Mouse (Mus musculus): ENCODE measurements at regions not wholly inside any gene's neighbourhood (a gene's known extent, or its start where the extent isn't known, plus 50 kb on each side); places are given as distances from the start of the nearest gene placed in this dataset.

- intact Hi-C loops (cut with DNase I) = no loop called here
- peak in 1 of 2 experiments; percentile 34 for DNase-seq (ENCODE audit: low spot score in 2 of 2)
These were observed 305.9 kb downstream of the Klf6 start for GRCm38 (mm10) chr13:6167055-6167761.

GRCm38 (mm10) chr13:6173095-6173494 lies 311.8 kb downstream of the Klf6 start:
- DNase-seq (ENCODE audit: low spot score in 2 of 2) = no peak
- intact Hi-C loops (cut with DNase I) = no loop called here

GRCm38 (mm10) chr13:6178362-6179070 lies 317.2 kb downstream of the Klf6 start:
- intact Hi-C loops (cut with DNase I) = loop anchor here (2.0 kb wide), 1 partner anchor 314 kb away; no protein-coding TSS in a partner anchor
- peak; percentile 50 to 55 for DNase-seq (ENCODE audit: low spot score in 2 of 2)

- intact Hi-C loops (cut with DNase I) = no loop called here
- DNase-seq (ENCODE audit: low spot score in 2 of 2) = no peak
These were observed 327.9 kb downstream of the Klf6 start for GRCm38 (mm10) chr13:6189133-6189532.

DNA sequence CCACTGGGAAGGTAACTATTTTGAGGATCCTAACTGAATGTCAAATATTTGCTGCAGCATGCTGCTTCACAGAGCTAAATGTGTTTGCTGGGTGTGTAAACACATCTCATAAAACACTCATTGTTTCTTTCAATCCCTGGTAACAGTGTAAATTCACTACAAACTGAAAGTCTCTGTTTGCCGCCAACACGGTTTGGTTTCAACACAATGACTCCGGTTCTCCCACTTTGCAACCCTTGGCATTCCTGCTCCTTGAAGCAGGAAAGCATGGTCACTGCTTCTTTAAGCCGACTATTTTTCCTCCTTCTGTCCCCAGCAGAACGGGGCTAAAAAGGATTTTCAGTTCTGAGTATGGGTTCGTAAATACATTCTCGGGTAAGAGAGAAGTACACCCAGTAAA lies 328.3 kb downstream of the Klf6 start:
- intact Hi-C loops (cut with DNase I) = no loop called here
- DNase-seq (ENCODE audit: low spot score in 2 of 2) = no peak

GRCm38 (mm10) chr13:6191186-6191914 lies 330.1 kb downstream of the Klf6 start:
- DNase-seq (ENCODE audit: low spot score in 2 of 2) = no peak
- intact Hi-C loops (cut with DNase I) = loop anchor here (5.0 kb wide), 1 partner anchor 151 kb away; no protein-coding TSS in a partner anchor

GRCm38 (mm10) chr13:6191915-6192295 lies 330.6 kb downstream of the Klf6 start:
- DNase-seq (ENCODE audit: low spot score in 2 of 2) = peak; percentile 44 to 56

DNA sequence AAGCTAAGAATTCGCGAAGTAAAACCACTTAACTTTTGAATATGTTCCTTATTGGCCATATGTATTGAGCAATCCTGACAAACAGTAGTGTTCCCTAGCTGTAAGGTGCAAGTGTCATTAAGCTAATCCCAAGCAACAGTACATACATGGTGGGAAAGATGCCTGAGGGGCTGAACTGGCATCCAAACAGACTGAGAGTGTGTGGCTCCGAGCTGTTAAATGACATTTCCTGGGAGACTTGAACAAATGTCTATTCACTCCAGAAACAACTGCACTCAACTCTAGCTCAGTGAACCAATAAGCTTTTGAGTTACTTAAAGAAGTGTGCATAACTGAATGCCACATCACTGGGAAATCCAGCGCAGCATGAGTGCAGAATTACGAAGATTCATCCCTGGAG lies 335.4 kb downstream of the Klf6 start:
- intact Hi-C loops (cut with DNase I) = no loop called here
- no peak for DNase-seq (ENCODE audit: low spot score in 2 of 2)

More at GRCm38 (mm10) chr13:6191915-6192295, 330.6 kb downstream of the Klf6 start:
- intact Hi-C loops (cut with DNase I) = loop anchor here (5.0 kb wide), 1 partner anchor 150 kb away; no protein-coding TSS in a partner anchor

- intact Hi-C loops (cut with DNase I) = no loop called here
- DNase-seq (ENCODE audit: low spot score in 2 of 2) = no peak
These were observed 337.8 kb downstream of the Klf6 start for GRCm38 (mm10) chr13:6199107-6199506.

GRCm38 (mm10) chr13:6201516-6201915 lies 340.2 kb downstream of the Klf6 start:
- no peak for DNase-seq (ENCODE audit: low spot score in 2 of 2)
- intact Hi-C loops (cut with DNase I) = no loop called here

DNA sequence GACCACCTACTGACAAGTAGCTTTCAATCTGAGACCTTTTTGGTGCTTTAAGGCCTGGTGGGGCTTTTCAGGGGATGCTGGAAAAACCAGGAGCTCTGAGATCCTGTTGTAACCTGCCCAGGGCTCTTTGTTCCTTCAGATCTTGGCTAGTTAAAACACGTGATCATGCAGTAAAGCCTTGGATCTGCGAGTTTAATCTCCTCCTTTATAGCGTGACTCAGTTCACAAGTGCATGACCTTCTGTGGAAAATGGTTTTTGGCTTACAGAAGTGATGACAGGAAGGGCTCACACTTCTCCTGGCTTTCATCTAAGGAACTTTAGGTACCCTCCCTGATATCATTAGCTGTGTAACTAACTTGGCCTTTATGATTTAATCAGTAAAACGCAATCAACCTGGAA lies 343.1 kb upstream of the Pitrm1 start:
- DNase-seq (ENCODE audit: low spot score in 2 of 2) = no peak
- intact Hi-C loops (cut with DNase I) = no loop called here

DNA sequence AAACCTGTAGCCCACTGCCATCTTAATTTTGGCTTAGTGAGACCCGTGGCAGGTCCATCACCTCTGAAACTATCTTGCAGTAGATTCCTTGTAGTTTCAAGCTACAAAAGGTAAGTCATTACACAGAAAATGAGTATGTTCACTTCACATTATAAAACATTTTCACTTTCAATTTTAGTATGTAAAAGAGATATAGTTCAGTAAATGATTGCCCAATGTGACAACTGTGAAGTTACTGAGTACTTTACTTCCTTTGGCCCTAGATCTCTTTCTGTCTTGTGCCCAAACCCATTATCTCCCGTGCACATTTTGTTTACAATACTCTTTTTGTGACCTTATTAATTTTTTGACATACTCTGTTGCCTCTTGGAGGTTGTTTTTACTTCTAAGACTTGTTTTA lies 335.4 kb upstream of the Pitrm1 start:
- no peak for DNase-seq (ENCODE audit: low spot score in 2 of 2)
- intact Hi-C loops (cut with DNase I) = no loop called here

GRCm38 (mm10) chr13:6214189-6214588 lies 333.8 kb upstream of the Pitrm1 start:
- intact Hi-C loops (cut with DNase I) = no loop called here
- no peak for DNase-seq (ENCODE audit: low spot score in 2 of 2)

DNA sequence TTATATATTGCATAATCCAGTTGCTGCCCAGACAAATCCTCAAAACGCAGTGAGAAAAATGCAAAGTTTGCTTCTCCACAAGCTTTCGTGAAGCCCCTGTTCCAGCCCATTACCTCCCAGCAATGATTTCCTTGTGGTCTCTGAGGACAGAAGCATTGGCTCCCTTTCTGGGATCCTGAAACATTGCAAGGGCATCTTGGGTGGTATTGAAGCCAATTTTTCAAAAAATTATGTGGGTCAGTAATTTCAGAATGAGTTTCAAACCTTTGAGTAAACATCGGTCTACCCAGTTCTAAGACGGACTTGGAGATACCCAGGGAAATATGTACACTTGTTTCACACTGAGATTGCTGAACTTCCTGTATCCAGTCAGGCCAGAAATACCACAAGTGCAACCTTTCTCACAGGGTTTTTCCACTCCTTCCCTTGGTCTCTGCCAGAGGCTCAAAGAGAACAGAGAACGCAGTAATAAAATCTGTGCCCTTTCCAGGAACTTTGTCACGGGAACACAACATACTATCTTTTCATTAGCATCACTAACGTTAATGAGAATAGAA lies 321.8 kb upstream of the Pitrm1 start:
- no peak for DNase-seq (ENCODE audit: low spot score in 2 of 2)
- intact Hi-C loops (cut with DNase I) = no loop called here

GRCm38 (mm10) chr13:6228278-6228677 lies 319.7 kb upstream of the Pitrm1 start:
- DNase-seq (ENCODE audit: low spot score in 2 of 2) = no peak
- intact Hi-C loops (cut with DNase I) = no loop called here

- no peak for DNase-seq (ENCODE audit: low spot score in 2 of 2)
- intact Hi-C loops (cut with DNase I) = no loop called here
These were observed 312.6 kb upstream of the Pitrm1 start for GRCm38 (mm10) chr13:6235394-6235793.

- DNase-seq (ENCODE audit: low spot score in 2 of 2) = no peak
- intact Hi-C loops (cut with DNase I) = no loop called here
These were observed 311.4 kb upstream of the Pitrm1 start for GRCm38 (mm10) chr13:6236503-6236902.

GRCm38 (mm10) chr13:6237201-6237600 lies 310.7 kb upstream of the Pitrm1 start:
- intact Hi-C loops (cut with DNase I) = no loop called here
- no peak for DNase-seq (ENCODE audit: low spot score in 2 of 2)

DNA sequence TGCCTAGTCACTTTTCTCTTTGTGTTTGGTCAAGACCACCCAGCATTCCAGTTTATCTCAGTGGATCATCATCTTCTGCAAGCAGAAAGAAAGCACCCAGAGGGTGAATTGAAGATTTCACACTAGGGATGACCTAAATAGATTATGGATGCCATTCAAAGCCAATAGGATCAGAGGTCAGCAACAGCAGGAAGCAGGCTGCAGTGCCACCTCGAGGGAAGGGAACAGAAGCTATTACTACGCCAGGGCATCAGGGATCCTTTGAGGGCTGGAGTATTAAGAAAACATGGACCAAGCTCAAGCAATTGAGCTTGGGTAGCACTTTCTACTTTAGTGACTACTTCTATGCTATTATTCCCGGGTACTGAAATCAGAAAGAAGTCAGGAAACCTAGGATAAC lies 307.1 kb upstream of the Pitrm1 start:
- intact Hi-C loops (cut with DNase I) = no loop called here
- DNase-seq (ENCODE audit: low spot score in 2 of 2) = no peak

DNA sequence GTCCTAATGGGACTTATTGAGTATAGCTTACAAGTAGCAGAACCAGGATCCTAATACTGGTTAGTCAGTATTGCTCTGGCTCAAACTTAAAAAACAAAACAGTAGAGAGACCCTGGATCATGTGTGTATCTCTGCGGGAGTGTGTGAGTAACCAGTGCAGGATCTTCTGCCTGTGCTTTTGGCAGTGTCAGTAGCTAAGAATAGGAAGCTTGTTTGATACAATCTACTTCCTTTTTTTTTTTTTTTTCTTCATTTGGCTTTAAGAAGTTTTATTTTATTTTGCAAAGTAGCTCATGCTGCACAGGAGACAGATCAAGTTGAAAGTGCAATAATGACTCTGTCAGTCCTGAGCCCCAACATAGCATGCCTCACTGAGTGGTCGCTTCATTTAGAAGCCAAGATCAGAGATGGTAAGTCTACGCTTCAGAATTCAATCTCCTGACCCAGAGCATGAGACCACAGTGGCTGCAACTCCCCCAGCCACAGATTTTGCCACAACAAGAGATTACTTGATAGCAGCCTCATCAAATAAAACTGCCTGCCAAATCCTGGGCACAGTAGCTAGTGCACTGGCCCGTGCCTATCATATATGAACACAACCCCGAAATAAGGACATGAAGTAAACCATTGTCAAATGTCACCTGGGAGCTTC lies 306.4 kb upstream of the Pitrm1 start:
- DNase-seq (ENCODE audit: low spot score in 2 of 2) = no peak
- intact Hi-C loops (cut with DNase I) = no loop called here
